Mouse (Mus musculus) neural tube, embryonic 15.5 days (tissue): ENCODE data around the gene Popdc2. TPM values are rescaled to one million over a fixed set of nuclear protein-coding genes. Genes with fewer than 3 reads are reported as not detected.

Experiments used
- ATAC-seq: fragments of 200-750 bp; cut with Nextera tagmentation; 2 replicates; pipeline ENCODE4 v1.8.0; 2017; ENCODE audit warnings: mild to moderate bottlenecking, moderate TSS enrichment, moderate library complexity; ENCODE audit not compliant: low FRiP score
- H3K27ac ChIP-seq: fragments of 300-500 bp; sonication (generic); replicated peaks from 2 replicates; pipeline ENCODE4 v1.5.1; 2015; ENCODE audit warnings: mild to moderate bottlenecking, inconsistent platforms
- H3K27me3 ChIP-seq: fragments of 300-500 bp; sonication (generic); replicated peaks from 2 replicates; pipeline ENCODE4 v1.6.1; 2015; ENCODE audit warnings: inconsistent platforms
- H3K36me3 ChIP-seq: fragments of 300-500 bp; sonication (generic); 2 replicates; pipeline ENCODE4 v1.6.1; 2015; ENCODE audit warnings: inconsistent platforms
- H3K4me1 ChIP-seq: fragments of 300-500 bp; sonication (generic); 2 replicates; pipeline ENCODE4 v1.6.1; 2015; ENCODE audit warnings: inconsistent platforms
- H3K4me2 ChIP-seq: fragments of 300-500 bp; sonication (generic); 2 replicates; pipeline ENCODE4 v1.6.1; 2015; ENCODE audit warnings: inconsistent platforms, mild to moderate bottlenecking, moderate library complexity
- H3K4me3 ChIP-seq: fragments of 300-500 bp; sonication (generic); replicated peaks from 2 replicates; pipeline ENCODE4 v1.5.1; 2015; ENCODE audit warnings: mild to moderate bottlenecking, inconsistent platforms
- H3K9ac ChIP-seq: fragments of 300-500 bp; sonication (generic); replicated peaks from 2 replicates; pipeline ENCODE4 v1.6.1; 2015; ENCODE audit warnings: mild to moderate bottlenecking, inconsistent platforms
- H3K9me3 ChIP-seq: fragments of 300-500 bp; sonication (generic); replicated peaks from 2 replicates; pipeline ENCODE4 v1.6.1; 2016; ENCODE audit warnings: inconsistent platforms
- WGBS: fragments of 180-500 bp; shearing (Covaris S2); methylation state at CpG from one replicate; pipeline ENCODE4 v1.1.7; 2015; ENCODE audit warnings: mixed read lengths; 5-methylcytosine and 5-hydroxymethylcytosine counted together
- polyA plus RNA-seq: library from polyadenylated mRNA; unstranded; fragments of >200 nt; fragmentation: Nextera tagmentation; extraction: Ambion mirVana; gene quantifications from 2 replicates; pipeline ENCODE4 v1.2.1, GENCODE M21; 2015

The Popdc2 gene
- polyA plus RNA-seq, 1 experiment from 2014 or later = 1.0 TPM

DNA sequence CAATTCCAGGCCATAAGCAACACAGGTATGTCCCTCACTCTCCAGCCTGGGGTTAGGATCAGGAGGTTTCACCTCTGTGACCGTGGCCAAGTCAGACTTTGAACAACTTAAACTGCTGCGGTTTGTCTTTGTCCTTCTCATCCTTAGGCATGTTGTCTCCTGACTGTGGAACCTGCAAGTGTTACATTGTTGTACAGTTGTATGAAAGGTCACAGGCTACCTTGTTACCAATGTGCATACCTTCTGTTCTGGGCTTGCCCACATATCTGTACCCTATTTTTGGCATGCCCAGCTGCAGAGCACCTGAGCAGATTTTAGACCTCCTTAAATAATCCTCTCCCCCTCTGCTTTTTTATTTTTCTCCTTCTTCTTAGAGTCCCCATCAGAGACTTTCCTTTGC is 2.8 kb upstream of the Popdc2 start:
- Histone ChIP-seq H3K27me3 (no peaks in the 10 kb centered on the region), H3K36me3 (peaks cover 2% of the 10 kb centered on the region; the same call in 1 of the 2 replicates), H3K27ac (no peak overlapping the region), H3K4me3 (no peak overlapping the region), H3K4me1 (no peaks in the 10 kb centered on the region), H3K4me2 (no peak overlapping the region), H3K9ac (no peak overlapping the region), H3K9me3 (no peaks in the 10 kb centered on the region)
- WGBS = 98% methylated on average over 2 of the region's 2 CpGs
- ATAC-seq = no peak

DNA sequence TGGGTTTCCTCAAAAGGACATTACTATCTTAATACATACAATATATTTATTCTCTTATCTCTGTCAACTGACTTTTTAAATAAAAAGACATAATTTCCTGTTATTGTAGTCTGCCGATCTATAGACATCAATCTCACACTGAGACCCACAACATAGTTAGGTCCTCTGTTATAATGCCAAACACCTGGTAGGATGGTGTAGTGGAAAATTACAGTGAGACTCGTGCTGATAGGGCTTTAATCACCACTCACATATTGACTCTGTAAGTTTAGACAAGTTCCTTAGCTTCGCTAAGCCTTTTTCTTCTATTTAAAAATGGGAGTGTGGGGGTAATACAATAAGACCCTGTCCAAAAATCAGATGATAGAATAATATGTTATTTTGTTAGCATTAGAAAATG is 2.2 kb upstream of the Popdc2 start:
- Histone ChIP-seq H3K4me1 (no peaks in the 10 kb centered on the region), H3K4me2 (no peak overlapping the region), H3K9ac (no peak overlapping the region), H3K9me3 (no peaks in the 10 kb centered on the region), H3K36me3 (peaks cover 2% of the 10 kb centered on the region; the same call in 1 of the 2 replicates), H3K27me3 (no peaks in the 10 kb centered on the region), H3K27ac (no peak overlapping the region), H3K4me3 (no peak overlapping the region)
- 83% methylated on average over 3 of the region's 3 CpGs for WGBS
- no peak for ATAC-seq

DNA sequence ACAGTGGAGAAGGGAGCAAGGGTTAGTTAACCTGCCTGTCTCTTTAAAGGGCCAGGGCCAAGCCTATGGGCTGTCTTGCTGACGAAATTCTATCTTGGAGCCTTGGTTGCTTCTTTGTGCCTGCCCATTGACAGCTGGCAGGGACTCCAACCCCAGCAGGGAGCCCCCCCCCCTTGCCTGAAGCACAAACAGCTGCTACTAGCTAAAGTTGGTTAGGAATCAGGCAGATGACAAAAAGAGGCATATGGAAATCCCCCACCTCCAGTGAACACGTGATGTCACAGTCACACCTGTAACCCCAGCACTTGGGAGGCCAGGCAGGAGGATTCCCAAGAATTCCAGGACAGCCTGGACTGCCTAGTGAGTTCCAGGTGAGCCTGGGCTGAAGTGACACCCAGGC is 1.7 kb upstream of the Popdc2 start:
- Histone ChIP-seq H3K4me3 (no peak overlapping the region), H3K9ac (no peak overlapping the region), H3K4me1 (no peaks in the 10 kb centered on the region), H3K4me2 (no peak overlapping the region), H3K9me3 (no peaks in the 10 kb centered on the region), H3K27ac (no peak overlapping the region), H3K36me3 (peaks cover 2% of the 10 kb centered on the region; the same call in 1 of the 2 replicates), H3K27me3 (no peaks in the 10 kb centered on the region)
- no peak for ATAC-seq
- 23% methylated on average over 2 of the region's 2 CpGs for WGBS

DNA sequence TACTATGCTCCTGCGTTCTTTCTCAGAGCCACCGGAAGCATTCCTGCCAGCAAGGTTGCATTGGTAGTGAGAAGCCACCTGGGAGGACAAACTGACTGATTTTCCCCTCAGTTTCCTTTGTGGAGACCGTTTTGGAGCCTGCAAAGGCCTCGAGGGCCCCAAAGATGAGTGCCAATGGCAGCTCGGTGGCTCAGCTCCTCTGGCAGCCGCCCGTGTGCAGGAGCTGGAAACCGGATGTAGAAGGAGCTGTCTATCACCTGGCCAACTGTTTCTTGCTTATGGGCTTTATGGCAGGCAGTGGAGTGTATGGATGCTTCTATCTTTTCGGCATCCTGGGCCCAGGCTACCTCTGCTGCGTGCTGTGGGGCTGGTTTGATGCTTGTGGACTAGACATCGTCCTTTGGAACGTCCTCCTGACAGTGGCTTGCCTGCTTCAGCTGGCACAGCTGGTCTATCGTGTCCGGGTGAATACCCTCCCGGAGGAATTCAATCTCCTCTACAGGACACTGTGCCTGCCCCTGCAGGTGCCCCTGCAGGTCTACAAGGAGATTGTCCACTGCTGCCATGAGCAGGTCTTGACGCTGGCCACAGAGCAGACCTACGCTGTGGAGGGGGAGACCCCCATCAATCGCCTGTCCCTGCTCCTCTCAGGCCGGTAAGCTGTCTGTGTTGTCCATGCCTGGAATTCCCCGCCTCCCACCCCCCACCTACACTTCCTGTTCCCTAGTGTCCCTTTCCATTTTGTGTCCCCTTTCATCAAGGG is 665 bp downstream of the Popdc2 start:
- Histone ChIP-seq H3K27me3 (no peaks in the 10 kb centered on the region), H3K36me3 (no peaks in the 10 kb centered on the region), H3K27ac (no peak overlapping the region), H3K9me3 (no peaks in the 10 kb centered on the region), H3K4me3 (no peak overlapping the region), H3K4me2 (no peak overlapping the region), H3K4me1 (no peaks in the 10 kb centered on the region), H3K9ac (no peak overlapping the region)
- ATAC-seq = no peak
- WGBS = 79% methylated on average over 20 of the region's 20 CpGs

DNA sequence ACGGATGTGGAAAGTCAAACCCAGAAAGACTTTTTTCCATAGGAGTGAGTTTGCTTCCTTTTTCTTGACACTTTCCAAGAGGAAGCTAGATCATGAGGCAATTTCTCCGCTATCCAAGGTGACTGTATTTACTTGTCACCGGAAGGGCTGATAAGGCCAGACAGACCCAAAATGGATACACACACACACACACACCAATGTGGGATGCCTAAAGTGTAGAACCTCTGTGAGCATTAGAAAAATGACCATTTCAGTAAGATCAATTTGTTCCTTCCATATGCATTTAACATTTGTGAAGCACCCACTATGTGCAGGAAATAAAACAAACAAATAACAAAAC is 1.2 kb downstream of the Popdc2 start:
- no peak overlapping the region for H3K4me3 ChIP-seq
- no peaks in the 10 kb centered on the region for H3K4me1 ChIP-seq
- no peaks in the 10 kb centered on the region for H3K9me3 ChIP-seq
- no peak overlapping the region for H3K4me2 ChIP-seq
- WGBS = 88% methylated on average over 3 of the region's 3 CpGs
- no peaks in the 10 kb centered on the region for H3K36me3 ChIP-seq
- H3K9ac ChIP-seq = no peak overlapping the region
- no peaks in the 10 kb centered on the region for H3K27me3 ChIP-seq
- H3K27ac ChIP-seq = no peak overlapping the region
- ATAC-seq = no peak

DNA sequence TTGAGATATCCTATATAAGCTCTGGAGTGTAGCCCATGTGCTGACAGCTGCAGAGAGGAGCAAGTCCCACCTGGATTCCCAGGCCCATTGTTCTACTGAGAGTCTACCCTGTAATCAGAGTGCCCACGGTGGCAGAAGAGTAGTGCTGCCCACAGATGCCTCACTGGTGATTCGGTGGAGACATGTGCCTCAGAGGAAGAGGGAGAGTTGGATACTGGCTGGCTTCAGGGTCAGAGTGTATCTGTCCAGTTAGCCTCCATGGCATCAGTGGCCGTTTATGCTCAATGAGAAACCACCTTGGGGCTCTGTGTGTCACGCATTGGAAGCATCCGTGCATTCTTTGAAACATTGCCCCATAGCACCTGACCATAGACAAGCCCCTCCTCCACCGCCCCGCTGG is 1.6 kb downstream of the Popdc2 start:
- H3K4me3 ChIP-seq = no peak overlapping the region
- H3K27ac ChIP-seq = no peak overlapping the region
- no peaks in the 10 kb centered on the region for H3K27me3 ChIP-seq
- no peak overlapping the region for H3K4me2 ChIP-seq
- ATAC-seq = no peak
- H3K9ac ChIP-seq = no peak overlapping the region
- H3K4me1 ChIP-seq = no peaks in the 10 kb centered on the region
- H3K9me3 ChIP-seq = no peaks in the 10 kb centered on the region
- WGBS = 88% methylated on average over 7 of the region's 7 CpGs
- no peaks in the 10 kb centered on the region for H3K36me3 ChIP-seq

DNA sequence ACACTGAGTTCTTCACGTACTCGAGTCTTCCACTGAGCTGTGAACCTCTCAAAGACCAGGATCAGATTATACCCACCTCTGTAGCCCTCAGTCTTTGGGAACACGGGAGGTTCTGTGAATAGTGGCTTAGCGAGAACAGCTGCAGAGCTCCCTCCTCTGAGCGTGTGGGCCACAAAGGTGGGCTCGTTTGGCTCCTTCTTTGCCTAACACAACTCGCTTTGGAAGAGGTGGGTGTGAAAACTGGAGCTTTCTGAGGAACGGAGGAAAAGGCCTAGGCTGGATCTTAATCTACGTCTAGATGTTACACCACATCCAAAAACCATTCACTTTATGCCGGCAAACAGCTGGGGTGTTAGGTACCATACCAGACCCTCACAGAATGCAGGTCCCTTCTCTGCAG is 3.4 kb downstream of the Popdc2 start:
- Histone ChIP-seq H3K36me3 (no peaks in the 10 kb centered on the region), H3K27me3 (no peaks in the 10 kb centered on the region), H3K4me3 (no peak overlapping the region), H3K4me1 (no peaks in the 10 kb centered on the region), H3K27ac (no peak overlapping the region), H3K9ac (no peak overlapping the region), H3K9me3 (no peaks in the 10 kb centered on the region), H3K4me2 (no peak overlapping the region)
- 87% methylated on average over 10 of the region's 10 CpGs for WGBS
- ATAC-seq = no peak

DNA sequence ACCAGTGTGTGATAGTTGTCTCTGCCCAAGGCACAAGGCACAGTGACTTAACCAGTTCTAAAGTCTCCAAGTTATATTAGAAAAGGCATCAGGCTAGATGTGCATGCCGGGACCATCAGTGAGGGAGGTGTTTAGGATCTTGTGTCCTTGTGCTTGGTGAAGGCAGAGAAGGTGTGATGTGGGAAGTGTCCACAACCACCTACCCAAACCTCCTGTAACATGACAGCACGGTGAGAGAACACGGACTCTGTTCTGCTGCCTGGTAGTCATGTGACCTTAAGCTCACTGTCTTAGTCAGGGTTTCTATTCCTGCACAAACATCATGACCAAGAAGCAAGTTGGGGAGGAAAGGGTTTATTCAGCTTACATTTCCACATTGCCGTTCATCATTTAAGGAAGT is 4.2 kb downstream of the Popdc2 start:
- H3K36me3 ChIP-seq = no peaks in the 10 kb centered on the region
- H3K27ac ChIP-seq = no peak overlapping the region
- no peak overlapping the region for H3K4me3 ChIP-seq
- no peaks in the 10 kb centered on the region for H3K9me3 ChIP-seq
- H3K27me3 ChIP-seq = no peaks in the 10 kb centered on the region
- no peak overlapping the region for H3K9ac ChIP-seq
- H3K4me2 ChIP-seq = no peak overlapping the region
- WGBS = 90% methylated on average over 4 of the region's 4 CpGs
- H3K4me1 ChIP-seq = no peaks in the 10 kb centered on the region
- no peak for ATAC-seq

DNA sequence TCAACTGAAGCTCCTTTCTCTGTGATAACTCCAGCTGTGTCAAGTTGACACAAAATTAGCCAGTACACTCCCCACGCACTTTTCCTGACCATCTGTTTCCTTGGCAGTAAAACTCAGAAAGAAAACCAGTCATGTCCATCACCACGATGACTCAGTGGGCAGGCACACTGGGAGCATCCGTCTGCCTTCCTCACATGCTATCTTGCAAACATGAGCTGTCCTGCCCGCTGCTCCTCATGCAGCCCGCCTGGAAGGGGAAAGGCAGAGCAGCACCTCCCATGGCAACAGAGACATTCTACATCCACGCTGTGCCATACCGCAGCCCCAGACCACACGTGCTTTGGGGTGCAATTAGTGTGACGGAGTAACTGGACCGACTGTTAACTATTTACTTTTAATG is 6.3 kb downstream of the Popdc2 start:
- H3K27ac ChIP-seq = no peak overlapping the region
- WGBS = 51% methylated on average over 10 of the region's 10 CpGs
- no peak overlapping the region for H3K4me2 ChIP-seq
- H3K9ac ChIP-seq = no peak overlapping the region
- no peaks in the 10 kb centered on the region for H3K36me3 ChIP-seq
- no peaks in the 10 kb centered on the region for H3K27me3 ChIP-seq
- H3K4me3 ChIP-seq = no peak overlapping the region
- H3K4me1 ChIP-seq = no peaks in the 10 kb centered on the region
- no peaks in the 10 kb centered on the region for H3K9me3 ChIP-seq
- no peak for ATAC-seq

DNA sequence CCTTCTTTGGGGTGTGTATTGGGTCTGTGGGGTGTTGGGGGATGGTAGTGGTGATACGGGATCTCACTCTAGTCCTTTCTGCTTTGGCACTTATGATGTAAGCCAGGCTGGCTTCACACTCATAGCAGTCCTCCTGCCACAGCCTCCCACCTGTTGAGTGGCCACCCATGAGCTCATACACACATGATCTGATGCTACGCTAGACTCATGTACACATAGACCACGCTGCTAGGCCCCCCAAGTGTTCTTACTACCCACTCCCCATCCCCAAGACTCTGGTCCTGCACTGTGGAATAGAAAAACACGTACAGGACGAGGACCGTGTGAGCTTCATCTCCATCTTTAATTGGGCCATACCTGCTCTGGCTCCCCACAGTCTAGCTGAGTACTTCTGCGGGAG is 7.0 kb downstream of the Popdc2 start:
- Histone ChIP-seq H3K9ac (no peak overlapping the region), H3K4me1 (no peaks in the 10 kb centered on the region), H3K4me2 (no peak overlapping the region), H3K36me3 (no peaks in the 10 kb centered on the region), H3K27ac (no peak overlapping the region), H3K9me3 (no peaks in the 10 kb centered on the region), H3K27me3 (no peaks in the 10 kb centered on the region), H3K4me3 (no peak overlapping the region)
- ATAC-seq = peak; percentile 24; the same call in 1 of the 2 replicates
- 85% methylated on average over 7 of the region's 7 CpGs for WGBS

DNA sequence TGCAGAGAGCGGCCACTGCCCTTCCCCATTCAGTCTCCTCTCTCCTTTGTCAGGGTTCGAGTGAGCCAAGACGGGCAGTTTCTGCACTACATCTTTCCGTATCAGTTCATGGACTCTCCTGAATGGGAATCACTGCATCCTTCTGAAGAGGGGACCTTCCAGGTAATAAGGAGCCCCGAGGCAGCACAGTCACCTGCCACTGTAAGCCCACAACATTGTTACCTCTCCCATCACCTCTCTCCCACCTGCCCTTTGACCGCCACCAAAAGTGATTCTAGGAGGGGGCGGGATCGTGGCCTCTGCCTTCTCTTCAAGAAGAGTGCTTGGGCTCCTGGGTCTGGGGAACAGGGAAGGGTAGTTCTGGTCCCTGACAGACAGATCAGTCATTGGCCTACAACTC is 7.4 kb downstream of the Popdc2 start:
- Histone ChIP-seq H3K9me3 (no peaks in the 10 kb centered on the region), H3K4me3 (no peak overlapping the region), H3K4me1 (no peaks in the 10 kb centered on the region), H3K4me2 (no peak overlapping the region), H3K36me3 (no peaks in the 10 kb centered on the region), H3K27me3 (no peaks in the 10 kb centered on the region), H3K9ac (no peak overlapping the region), H3K27ac (no peak overlapping the region)
- 93% methylated on average over 8 of the region's 8 CpGs for WGBS
- ATAC-seq = no peak

DNA sequence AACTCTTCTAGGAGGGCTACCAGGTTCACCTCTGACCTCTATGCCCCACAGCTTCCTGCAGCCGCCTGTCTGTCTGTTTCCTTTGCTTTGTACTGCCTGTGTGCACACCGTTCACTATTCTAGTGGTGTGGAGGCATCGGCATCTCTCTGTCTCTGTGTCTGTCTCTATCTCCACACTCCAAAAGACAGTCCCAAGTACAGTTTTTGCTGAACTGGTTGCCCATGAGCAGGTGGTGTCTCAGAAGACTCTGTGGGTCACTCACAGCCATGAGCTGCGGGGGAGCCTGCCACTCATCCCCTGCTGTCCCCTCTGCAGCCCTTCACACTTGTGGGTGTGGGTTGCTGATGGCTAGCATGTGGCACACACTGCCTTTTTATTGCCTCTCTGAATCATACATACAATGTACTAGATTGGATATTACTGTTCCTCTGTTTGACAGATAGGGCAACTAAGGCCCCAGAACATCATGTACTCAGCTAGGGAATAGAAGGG is 8.0 kb downstream of the Popdc2 start:
- Histone ChIP-seq H3K27me3 (no peaks in the 10 kb centered on the region), H3K27ac (no peak overlapping the region), H3K4me2 (no peak overlapping the region), H3K9ac (no peak overlapping the region), H3K9me3 (no peaks in the 10 kb centered on the region), H3K36me3 (no peaks in the 10 kb centered on the region), H3K4me1 (no peaks in the 10 kb centered on the region), H3K4me3 (no peak overlapping the region)
- ATAC-seq = no peak
- WGBS = 87% methylated on average over 4 of the region's 4 CpGs
